Mouse (Mus musculus) cerebellum, adult 2 months (tissue): ENCODE data around the gene Hoxa4. TPM values are rescaled to one million over a fixed set of nuclear protein-coding genes. Genes with fewer than 3 reads are reported as not detected.

Experiments
- DNase-seq, 2 experiments: peaks; one replicate each; pipeline ENCODE4 v3.0.0; 2021
- H3K27ac ChIP-seq: fragments of 200-500 bp; 2 replicates; pipeline ENCODE4 v1.5.1; 2012; ENCODE audit warnings: low read length, control low read depth, inconsistent platforms; ENCODE audit not compliant: insufficient read depth
- H3K27me3 ChIP-seq: fragments of 200-500 bp; 2 replicates; pipeline ENCODE4 v1.6.1; 2012; ENCODE audit warnings: inconsistent platforms, mild to moderate bottlenecking, low read length, moderate library complexity; ENCODE audit not compliant: control insufficient read depth, insufficient read depth
- H3K4me1 ChIP-seq: fragments of 200-500 bp; 2 replicates; pipeline ENCODE4 v1.6.1; 2011; ENCODE audit warnings: low read length; ENCODE audit not compliant: control insufficient read depth, insufficient read depth
- H3K4me3 ChIP-seq: fragments of 200-500 bp; replicated peaks from 2 replicates; pipeline ENCODE3; 2011; ENCODE audit warnings: mild to moderate bottlenecking, low read depth, low read length, control low read depth; ENCODE audit not compliant: insufficient read depth
- CTCF ChIP-seq: fragments of 200-500 bp; IDR thresholded peaks from 2 replicates; pipeline ENCODE4 v1.5.1; 2011; ENCODE audit warnings: low read depth, mild to moderate bottlenecking, control low read depth, low read length, moderate library complexity, borderline replicate concordance; ENCODE audit not compliant: insufficient read depth
- POLR2A ChIP-seq: fragments of 200-500 bp; IDR thresholded peaks from 2 replicates; pipeline ENCODE4 v1.6.1; 2011; ENCODE audit warnings: low read length, control low read depth, borderline replicate concordance; ENCODE audit not compliant: insufficient read depth
- WGBS: fragments of 180-500 bp; shearing (Covaris S2); methylation state at CpG from one replicate; pipeline ENCODE4 v1.1.7; 2018; 5-methylcytosine and 5-hydroxymethylcytosine counted together
- polyA plus RNA-seq: library from polyadenylated mRNA; depleted of rRNA; stranded (reverse); fragments of >200 nt; gene quantifications from 2 replicates; pipeline ENCODE4 v1.2.3, GENCODE M21; 2012

Gene Hoxa4
- polyA plus RNA-seq, 1 experiment = 5.1 TPM

DNA sequence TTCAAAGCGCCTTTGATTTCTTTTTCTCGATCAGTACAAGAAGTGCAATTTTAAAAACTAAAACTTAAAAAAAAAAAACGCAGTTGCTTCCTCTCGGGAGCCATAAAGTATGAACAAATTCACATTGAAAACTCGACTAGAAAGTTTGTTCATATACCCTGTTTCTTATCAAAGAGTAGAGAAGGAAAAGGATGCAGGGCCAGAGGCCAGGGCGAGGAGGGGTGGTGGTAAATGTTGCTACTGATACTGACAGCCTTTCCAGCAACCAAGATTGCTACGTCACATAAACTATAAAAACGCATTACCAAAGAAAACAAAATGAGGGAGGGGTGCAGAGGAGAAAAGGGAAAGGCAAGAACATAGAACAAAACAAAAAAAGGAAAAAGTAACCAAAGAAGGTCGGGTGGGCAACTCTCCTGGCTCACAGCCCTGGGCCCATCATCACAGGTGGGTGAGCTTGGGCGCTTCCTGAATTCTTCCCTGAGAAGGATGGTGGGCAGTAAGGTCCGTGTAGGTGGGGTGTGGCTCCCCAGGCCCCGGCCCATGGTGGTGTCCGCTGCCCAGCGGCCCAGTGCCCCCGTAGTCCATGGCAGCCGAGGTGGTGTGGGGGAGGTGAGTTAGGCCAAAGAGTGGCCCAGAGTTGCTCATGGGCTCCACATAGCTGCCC is 21.9 kb downstream of the Hoxa4 start:
- 9% methylated on average over 16 of the region's 16 CpGs for WGBS
- no peak overlapping the region for H3K4me3 ChIP-seq
- no peak overlapping the region for H3K27ac ChIP-seq
- no peak for TF ChIP-seq POLR2A
- no peak for TF ChIP-seq CTCF
- H3K27me3 ChIP-seq = peaks cover 12% of the 10 kb centered on the region; the same call in 1 of the 2 replicates
- no peak for DNase-seq
- H3K4me1 ChIP-seq = no peaks in the 10 kb centered on the region

DNA sequence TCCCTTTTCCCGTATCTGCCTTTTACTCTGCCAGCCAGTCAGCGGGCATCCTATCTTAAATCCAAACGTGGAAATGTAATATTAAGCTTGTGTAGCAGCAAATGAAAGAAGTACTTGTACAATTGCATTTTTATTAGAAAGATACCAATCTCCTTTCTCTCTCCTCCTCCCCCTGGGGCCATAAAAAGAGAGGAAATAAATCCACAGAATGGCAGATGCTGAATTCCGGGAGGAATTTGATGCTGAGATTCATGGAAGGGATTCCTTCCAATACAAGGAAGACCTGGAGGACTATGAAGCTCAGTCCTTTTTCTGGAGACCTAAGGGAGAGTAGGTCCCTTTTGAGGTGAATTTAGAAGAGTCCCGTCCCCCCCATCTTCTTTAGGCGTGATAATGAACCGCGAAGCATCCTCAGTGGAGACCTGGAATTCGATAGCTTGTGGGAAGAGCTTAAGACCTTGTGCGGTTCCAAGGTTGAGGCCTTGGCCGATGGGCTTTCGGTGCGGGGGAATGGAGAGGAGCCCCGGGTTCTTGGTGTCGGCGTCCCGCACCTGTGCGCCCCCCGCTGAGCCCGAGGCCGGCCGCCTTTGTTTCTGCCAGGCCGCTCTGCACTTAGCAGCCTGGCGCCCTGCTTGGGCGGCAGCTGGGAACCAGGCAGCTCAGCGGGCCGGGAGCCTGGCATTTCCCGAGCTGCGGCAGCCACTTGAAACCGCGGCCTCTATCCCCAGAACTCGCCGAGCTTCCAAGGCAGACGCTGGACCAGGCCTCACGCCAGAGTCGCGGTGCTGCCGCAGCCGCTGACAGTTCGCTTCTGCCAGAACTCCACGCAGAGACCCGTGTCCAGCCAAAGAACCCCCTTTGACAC is 23.1 kb downstream of the Hoxa4 start:
- TF ChIP-seq POLR2A (no peak), CTCF (no peak)
- no peak overlapping the region for H3K4me3 ChIP-seq
- no peak overlapping the region for H3K27ac ChIP-seq
- 3% methylated on average over 42 of the region's 42 CpGs for WGBS
- no peak for DNase-seq
- peaks cover 19% of the 10 kb centered on the region; the same call in 1 of the 2 replicates for H3K27me3 ChIP-seq
- no peaks in the 10 kb centered on the region for H3K4me1 ChIP-seq

DNA sequence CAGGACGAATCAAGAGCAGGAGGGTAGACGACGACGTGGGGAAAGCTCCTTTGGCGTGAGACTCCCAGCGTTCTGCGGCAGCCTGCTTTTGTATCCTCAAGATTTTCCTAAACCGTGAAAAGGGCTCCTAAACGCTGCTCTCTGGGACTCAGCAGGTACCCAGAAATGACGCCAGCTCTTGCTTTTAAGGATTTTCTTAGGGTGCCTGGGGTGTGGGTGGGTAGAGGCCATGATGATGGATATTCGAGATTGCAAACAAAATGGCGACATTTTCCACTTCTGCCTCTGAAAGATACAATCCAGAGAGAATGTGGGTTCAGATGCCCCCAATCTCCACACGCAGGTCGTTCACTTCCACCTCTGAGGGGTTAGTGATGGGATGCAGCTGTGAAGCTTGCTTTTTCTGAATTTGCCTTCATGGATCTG is 23.8 kb downstream of the Hoxa4 start:
- Histone ChIP-seq H3K4me3 (no peak overlapping the region), H3K27me3 (peaks cover 23% of the 10 kb centered on the region; the same call in 1 of the 2 replicates)
- WGBS = 3% methylated on average over 14 of the region's 14 CpGs

DNA sequence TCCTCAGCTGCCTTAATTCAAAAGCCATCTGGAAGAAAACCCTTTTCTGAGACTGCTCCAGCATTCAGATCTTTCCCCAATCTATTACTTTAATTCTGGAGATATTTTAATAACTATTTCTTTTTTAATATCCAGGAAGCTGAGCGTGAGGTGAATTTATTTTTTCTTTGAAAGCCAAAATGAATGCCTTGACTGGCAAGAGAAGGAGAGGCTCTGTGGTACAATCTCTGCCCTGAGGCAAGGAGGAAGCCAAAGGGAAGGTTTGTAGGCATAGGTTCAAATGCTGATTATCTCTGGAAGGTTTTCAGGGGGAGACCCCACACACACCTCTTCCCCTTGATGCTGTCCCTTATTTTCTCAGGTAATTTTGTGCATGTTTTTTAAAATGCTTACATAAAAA is 24.4 kb downstream of the Hoxa4 start:
- no peaks in the 10 kb centered on the region for H3K4me1 ChIP-seq
- no peak overlapping the region for H3K27ac ChIP-seq
- TF ChIP-seq CTCF (no peak), POLR2A (no peak)
- WGBS = 21% methylated on average over 1 of the region's 1 CpGs
- DNase-seq = no peak
- H3K27me3 ChIP-seq = peaks cover 21% of the 10 kb centered on the region; the same call in 1 of the 2 replicates
- no peak overlapping the region for H3K4me3 ChIP-seq

More for the DNA sequence above, 23.8 kb downstream of the Hoxa4 start:
- no peak for TF ChIP-seq POLR2A
- Histone ChIP-seq H3K4me1 (no peaks in the 10 kb centered on the region), H3K27ac (no peak overlapping the region)
- no peak for DNase-seq

DNA sequence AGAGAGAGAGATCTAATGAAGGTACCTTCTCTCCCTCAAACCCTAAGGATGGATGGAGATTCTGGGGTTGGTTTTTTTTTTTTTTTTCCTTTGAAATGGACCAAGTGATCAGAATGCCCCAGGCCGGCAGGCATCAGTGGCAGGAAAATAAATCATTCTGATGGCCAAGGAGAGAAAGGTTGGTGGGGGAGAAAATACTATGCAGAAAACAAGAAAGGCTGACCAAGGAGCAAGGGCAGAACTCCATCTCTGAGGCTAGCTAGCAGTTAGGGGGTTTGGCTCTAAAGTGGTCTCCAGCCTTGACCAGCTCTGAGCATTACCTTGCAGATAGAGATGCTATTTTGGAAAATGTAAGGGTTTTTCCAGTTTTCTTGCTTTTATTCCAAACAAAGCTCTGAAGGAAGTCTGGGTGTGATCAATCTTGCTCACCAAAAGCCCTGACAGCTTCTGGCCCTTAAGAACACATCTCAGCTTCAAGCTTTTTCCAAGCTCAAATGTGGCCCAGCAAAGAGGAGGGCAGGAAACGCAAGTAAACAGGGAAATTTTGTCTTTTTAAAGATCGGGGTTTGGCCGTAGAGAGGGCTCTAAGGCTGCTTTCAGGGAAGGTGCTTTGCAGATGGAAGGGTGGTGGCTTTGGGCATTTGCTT is 25.0 kb downstream of the Hoxa4 start:
- H3K27ac ChIP-seq = no peak overlapping the region
- DNase-seq = no peak
- peaks cover 18% of the 10 kb centered on the region; the same call in 1 of the 2 replicates for H3K27me3 ChIP-seq
- TF ChIP-seq CTCF (no peak), POLR2A (no peak)
- 7% methylated on average over 4 of the region's 4 CpGs for WGBS
- no peaks in the 10 kb centered on the region for H3K4me1 ChIP-seq
- H3K4me3 ChIP-seq = no peak overlapping the region

DNA sequence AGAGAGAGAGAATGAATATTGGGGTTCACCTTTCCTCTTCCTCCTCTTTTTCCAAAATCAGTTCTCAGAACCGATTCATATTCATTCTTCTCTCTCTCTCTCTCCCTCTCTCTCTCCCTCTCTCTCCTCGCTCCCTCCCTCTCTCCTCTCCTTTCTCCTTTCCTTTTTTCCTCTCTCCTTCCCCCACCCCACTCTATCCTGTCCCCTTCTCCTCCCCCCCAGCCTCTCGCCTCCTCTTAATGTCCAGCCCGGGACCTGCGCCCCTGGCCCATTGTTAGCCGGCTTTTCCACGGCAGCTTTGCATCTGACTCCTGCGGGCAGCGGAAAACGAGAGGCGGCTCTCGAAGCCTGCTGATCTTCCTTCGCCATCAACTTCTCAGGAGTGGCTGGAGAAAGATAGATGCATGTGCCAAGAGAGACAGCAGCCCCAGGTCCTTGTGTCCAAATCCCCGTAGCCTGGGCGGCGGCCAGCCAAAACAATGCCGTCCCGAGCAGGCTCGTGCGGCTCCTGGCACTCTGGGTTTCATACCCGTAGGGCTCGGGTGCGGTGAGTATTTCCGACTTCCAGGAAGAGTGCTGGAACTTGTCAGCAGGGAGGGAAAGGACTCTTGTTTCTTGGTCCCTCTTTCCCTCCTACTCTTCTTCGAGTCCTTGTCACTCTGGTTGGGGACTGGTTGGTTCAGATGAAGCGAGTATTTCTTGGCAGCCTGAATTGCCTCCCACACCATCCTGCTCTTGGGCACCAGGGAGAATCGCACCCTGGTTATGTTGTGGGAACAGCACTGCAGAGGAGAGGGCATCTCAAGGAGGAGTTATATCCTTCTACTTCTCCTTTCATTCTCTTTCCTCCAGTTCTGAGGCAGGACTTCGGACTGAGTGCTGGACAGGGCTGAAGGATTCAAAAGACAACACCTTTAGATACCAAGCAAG is 25.8 kb downstream of the Hoxa4 start:
- no peak for TF ChIP-seq POLR2A
- no peak for TF ChIP-seq CTCF
- 2% methylated on average over 28 of the region's 28 CpGs for WGBS
- Histone ChIP-seq H3K27me3 (peaks cover 16% of the 10 kb centered on the region; the same call in 1 of the 2 replicates), H3K4me3 (no peak overlapping the region), H3K27ac (no peak overlapping the region), H3K4me1 (no peaks in the 10 kb centered on the region)
- no peak for DNase-seq

DNA sequence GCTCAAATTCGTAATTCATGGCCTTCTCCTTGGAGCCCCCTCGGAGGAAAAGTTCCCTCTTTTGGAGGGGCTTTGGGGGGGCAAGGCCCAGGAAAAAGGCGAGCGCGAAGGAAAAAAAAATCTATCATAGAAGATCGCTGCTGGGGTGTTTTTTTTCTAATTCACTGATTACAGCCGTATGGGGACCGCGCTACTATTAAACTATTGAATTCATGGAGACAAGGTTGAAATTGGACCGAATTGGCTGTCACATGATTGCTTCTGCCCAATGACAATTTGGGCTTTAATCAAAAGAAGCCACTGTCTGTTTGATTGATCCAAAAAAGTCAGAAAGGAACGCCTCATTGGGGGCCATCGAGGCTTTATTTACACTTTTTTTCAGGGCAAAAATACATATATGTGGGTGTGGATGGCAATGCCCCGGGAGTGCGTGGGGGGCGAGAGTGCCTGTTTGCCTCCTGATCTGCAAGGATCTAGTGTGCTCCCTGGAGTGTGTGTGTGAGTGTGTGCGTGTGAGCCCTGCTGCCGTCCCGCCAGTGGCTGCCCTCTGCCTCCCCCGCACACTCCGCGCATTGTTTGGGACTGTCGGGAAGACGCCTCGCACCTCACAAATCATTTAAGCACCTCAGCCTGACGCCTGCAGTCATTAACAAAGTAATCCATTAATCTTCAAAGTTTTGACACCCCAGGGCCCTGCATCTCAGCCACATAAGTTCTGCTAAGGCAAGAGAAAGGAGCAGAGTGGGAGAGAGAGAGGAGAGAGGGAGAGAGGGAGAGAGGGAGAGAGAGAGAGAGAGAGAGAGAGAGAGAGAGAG is 26.7 kb downstream of the Hoxa4 start, which contains the start of gene Hoxa2:
Gene Hoxa2, minus strand, starts transcription at position 206 of the 815 bp plus-strand sequence.
- Histone ChIP-seq H3K4me1 (no peaks in the 10 kb centered on the region), H3K27me3 (peaks cover 18% of the 10 kb centered on the region; the same call in 1 of the 2 replicates)

More for the DNA sequence above, 26.7 kb downstream of the Hoxa4 start, which contains the start of gene Hoxa2:
- DNase-seq = no peak
- no peak within 1 kb of the TSS for H3K4me3 ChIP-seq
- H3K27ac ChIP-seq = no peak within 1 kb of the TSS
- TF ChIP-seq POLR2A = no peak
- TF ChIP-seq CTCF = no peak
- WGBS = 6% methylated on average over 25 of the region's 25 CpGs
